Mouse (Mus musculus): ENCODE results near the gene Mthfd1l.

The Mthfd1l gene

DNA sequence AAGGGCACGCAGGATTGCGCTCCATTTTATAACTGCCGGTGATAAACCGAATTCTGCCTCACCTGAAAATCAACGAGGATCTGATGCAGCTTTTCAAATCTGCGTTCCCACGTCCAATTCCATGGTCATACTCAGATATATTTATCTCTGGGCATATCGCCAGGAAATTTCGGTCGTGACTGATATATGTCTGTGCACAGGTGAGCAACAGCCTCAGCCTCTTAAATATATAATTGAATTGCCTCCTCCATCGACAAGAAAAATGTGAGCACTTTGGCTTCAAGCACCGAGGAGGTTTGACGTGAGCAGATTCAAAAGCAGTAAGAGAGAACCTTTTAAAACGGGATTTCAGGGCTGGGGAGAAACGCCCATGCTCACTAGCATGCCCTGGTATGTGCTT lies 236.1 kb downstream of the Mthfd1l start:
- DNase-seq (ENCODE audit: low spot score): no peak

GRCm38 (mm10) chr10:4210313-4211066 lies 237.6 kb downstream of the Mthfd1l start:
- DNase-seq (ENCODE audit: low spot score): peak; percentile 63

- no peak for DNase-seq (ENCODE audit: low spot score)
Measured at GRCm38 (mm10) chr10:4211067-4211447, 238.1 kb downstream of the Mthfd1l start.

Data from embryo, embryonic 10 days (tissue).